Mouse (Mus musculus) heart, embryonic 10.5 days (tissue): ENCODE data around the gene Gm12216. TPM values are rescaled to one million over a fixed set of nuclear protein-coding genes. Genes with fewer than 3 reads are reported as not detected.

Source experiments
- microRNA-seq: library from miRNA; unstranded; fragments of <30 nt; microRNA quantifications from one replicate; pipeline ENCODE4, GENCODE M21; 2017
- polyA plus RNA-seq: library from polyadenylated mRNA; unstranded; fragments of >200 nt; fragmentation: Nextera tagmentation; extraction: Ambion mirVana; gene quantifications from 2 replicates; pipeline ENCODE4 v1.2.1, GENCODE M21; 2016

Gm12216 gene
- polyA plus RNA-seq, 1 experiment from 2014 or later, result 0.15 TPM

Small RNA genes within 50 kb of the gene (microRNA-seq; reads per million reads assigned to microRNA genes)
- gene Mir7671, result not detected

Other genes starting within 250 kb of the Gm12216 start
- gene Il4, start 240.6 kb downstream of the Gm12216 start, polyA plus RNA-seq, result 0.39 and 0.72 TPM in 2 replicates
- not detected in 2 replicates for gene Il13, start 224.6 kb downstream of the Gm12216 start, polyA plus RNA-seq
- 22.0 and 26.5 TPM in 2 replicates for gene Rad50, start 151.9 kb downstream of the Gm12216 start, polyA plus RNA-seq
- gene Il5, start 138.5 kb downstream of the Gm12216 start, polyA plus RNA-seq, result not detected in 2 replicates
- 7.9 TPM in 2 replicates for gene Irf1, start 89.2 kb downstream of the Gm12216 start, polyA plus RNA-seq
- gene Gm17334, start 86.1 kb downstream of the Gm12216 start, polyA plus RNA-seq, result not detected in 2 replicates
- 7.7 and 9.9 TPM in 2 replicates for gene Slc22a5, start 32.4 kb upstream of the Gm12216 start, polyA plus RNA-seq
- gene Slc22a21, start 121.1 kb upstream of the Gm12216 start, polyA plus RNA-seq, result 1.7 and 2.7 TPM in 2 replicates
- 3.4 and 4.5 TPM in 2 replicates for gene Slc22a4, start 168.8 kb upstream of the Gm12216 start, polyA plus RNA-seq
- 12.9 and 27.8 TPM in 2 replicates for gene Pdlim4, start 209.8 kb upstream of the Gm12216 start, polyA plus RNA-seq
- gene P4ha2, start 240.8 kb upstream of the Gm12216 start, polyA plus RNA-seq, result 57.7 and 69.0 TPM in 2 replicates